Mouse (Mus musculus) C2C12 (cell line): Measurements from ENCODE around the gene Prm1. TPM values are rescaled to one million over a fixed set of nuclear protein-coding genes. Genes with fewer than 3 reads are reported as not detected.
A peak's percentile ranks its signal among the peaks of the same experiment; 100 is the strongest.

Experiments
- H3K27me3 ChIP-seq: one replicate; pipeline ENCODE4 v1.6.1; 2011; ENCODE audit not compliant: control insufficient read depth, insufficient read depth, insufficient read length
- H3K36me3 ChIP-seq: one replicate; pipeline ENCODE4 v1.6.1; 2011; ENCODE audit not compliant: control insufficient read depth, insufficient read depth
- H3K4me3 ChIP-seq: one replicate; pipeline ENCODE4 v1.5.1; 2011; ENCODE audit warnings: mild to moderate bottlenecking, control low read depth; ENCODE audit not compliant: poor library complexity, insufficient read depth, severe bottlenecking
- H3K79me2 ChIP-seq: one replicate; pipeline ENCODE4 v1.6.1; 2011; ENCODE audit not compliant: control insufficient read depth, insufficient read depth
- H3K79me3 ChIP-seq: one replicate; pipeline ENCODE4 v1.6.1; 2011; ENCODE audit warnings: low read depth, control low read depth
- H3ac ChIP-seq: one replicate; pipeline ENCODE3; 2011; ENCODE audit warnings: low read depth; ENCODE audit not compliant: control insufficient read depth, insufficient read length
- CEBPB ChIP-seq: IDR thresholded peaks from one replicate; pipeline ENCODE4 v1.6.1; 2011; ENCODE audit warnings: low read depth, mild to moderate bottlenecking, control low read depth, moderate library complexity
- CTCF ChIP-seq: IDR thresholded peaks from one replicate; pipeline ENCODE4 v1.5.1; 2011; ENCODE audit not compliant: control insufficient read depth, insufficient read depth, insufficient read length
- FOSL1 ChIP-seq: IDR thresholded peaks from one replicate; pipeline ENCODE4 v1.8.0; 2011; ENCODE audit warnings: mild to moderate bottlenecking, low read length; ENCODE audit not compliant: poor library complexity, insufficient read depth, severe bottlenecking
- MAX ChIP-seq: IDR thresholded peaks from one replicate; pipeline ENCODE4 v1.6.1; 2011; ENCODE audit warnings: mild to moderate bottlenecking, control low read depth
- MYOD1 ChIP-seq: IDR thresholded peaks from one replicate; pipeline ENCODE4 v1.6.1; 2011; ENCODE audit warnings: low read depth; ENCODE audit not compliant: control insufficient read depth, insufficient read length
- MYOG ChIP-seq: IDR thresholded peaks from one replicate; pipeline ENCODE4 v1.6.1; 2011; ENCODE audit not compliant: control insufficient read depth, insufficient read length; ENCODE audit errors: extremely low read depth
- USF1 ChIP-seq: IDR thresholded peaks from one replicate; pipeline ENCODE4 v1.6.1; 2011; ENCODE audit warnings: low read depth, mild to moderate bottlenecking, control low read depth, moderate library complexity
- polyA plus RNA-seq: library from polyadenylated mRNA; unstranded; fragments of >200 nt; fragmentation: generic; extraction: Trizol; gene quantifications from one replicate; pipeline ENCODE4 v1.2.1, GENCODE M21; 2012; ENCODE audit warnings: missing spikeins

The Prm1 gene
- polyA plus RNA-seq, 1 experiment, result not detected

- no peak overlapping the region for H3ac ChIP-seq
- no peak overlapping the region for H3K4me3 ChIP-seq
- TF ChIP-seq CTCF, result no peak
- TF ChIP-seq MAX, result no peak
- no peak for TF ChIP-seq FOSL1
- no peak for TF ChIP-seq USF1
- TF ChIP-seq CEBPB, result no peak
- no peak for TF ChIP-seq MYOG
- no peak for TF ChIP-seq MYOD1
- no peaks in the 10 kb centered on the region for H3K27me3 ChIP-seq
- peaks cover 4% of the 10 kb centered on the region for H3K79me2 ChIP-seq
- H3K79me3 ChIP-seq, result no peaks in the 10 kb centered on the region
- H3K36me3 ChIP-seq, result no peaks in the 10 kb centered on the region
These were observed 28.0 kb downstream of the Prm1 start for GRCm38 (mm10) chr16:10777579-10778160.

DNA sequence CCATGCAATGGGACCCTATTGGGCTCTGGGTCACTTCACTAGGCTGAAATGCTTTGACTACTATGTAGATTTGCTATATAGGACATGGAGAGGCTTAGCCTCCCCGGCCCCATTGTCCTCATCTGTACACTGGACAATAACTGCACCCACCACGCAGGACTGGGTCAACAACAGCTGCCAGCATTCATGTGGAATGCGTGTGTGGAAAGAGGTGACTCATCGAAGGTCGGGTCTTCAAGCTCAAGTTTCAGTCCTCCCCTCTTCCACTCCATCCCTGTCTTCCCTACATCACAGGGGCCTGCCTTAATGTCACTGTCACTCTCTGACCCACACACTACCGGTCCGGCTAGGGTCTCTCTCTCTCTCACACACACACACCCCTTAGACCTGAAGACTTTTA is 29.3 kb downstream of the Prm1 start:
- Histone ChIP-seq H3K4me3 (no peak overlapping the region), H3K79me2 (no peaks in the 10 kb centered on the region), H3K79me3 (no peaks in the 10 kb centered on the region), H3ac (no peak overlapping the region), H3K27me3 (no peaks in the 10 kb centered on the region), H3K36me3 (no peaks in the 10 kb centered on the region)
- TF ChIP-seq MAX (no peak), MYOD1 (peak; percentile 96), CEBPB (peak; percentile 67), FOSL1 (peak; percentile 95)

GRCm38 (mm10) chr16:10774726-10775125 is 30.9 kb downstream of the Prm1 start:
- Histone ChIP-seq H3K79me3 (no peaks in the 10 kb centered on the region), H3K27me3 (no peaks in the 10 kb centered on the region), H3K4me3 (no peak overlapping the region), H3K36me3 (no peaks in the 10 kb centered on the region), H3ac (no peak overlapping the region), H3K79me2 (no peaks in the 10 kb centered on the region)
- no peak for TF ChIP-seq FOSL1
- no peak for TF ChIP-seq MYOD1
- no peak for TF ChIP-seq CEBPB
- TF ChIP-seq CTCF, result no peak
- no peak for TF ChIP-seq USF1
- no peak for TF ChIP-seq MAX
- TF ChIP-seq MYOG, result no peak

DNA sequence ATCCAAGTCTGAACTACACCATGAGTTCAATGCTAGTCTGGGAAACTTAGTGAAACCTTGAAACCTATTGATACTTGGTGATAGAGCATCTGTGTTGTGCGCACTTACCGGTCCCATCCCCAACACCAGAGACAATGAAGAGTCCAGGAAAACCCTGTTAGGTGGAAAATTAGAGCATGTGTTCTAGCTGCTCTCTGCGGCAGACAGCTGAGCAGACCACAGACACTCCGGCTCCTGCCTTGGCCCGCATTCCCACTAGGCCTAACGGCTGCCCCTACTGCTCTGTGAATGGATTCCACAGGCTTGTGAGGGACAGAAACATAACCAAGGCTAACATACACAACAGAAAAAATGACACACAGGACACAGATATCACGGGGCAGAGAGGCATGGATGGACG is 32.1 kb downstream of the Prm1 start:
- H3K4me3 ChIP-seq, result no peak overlapping the region
- no peak overlapping the region for H3ac ChIP-seq
- no peaks in the 10 kb centered on the region for H3K36me3 ChIP-seq
- no peaks in the 10 kb centered on the region for H3K27me3 ChIP-seq
- H3K79me2 ChIP-seq, result no peaks in the 10 kb centered on the region
- no peak for TF ChIP-seq FOSL1
- H3K79me3 ChIP-seq, result no peaks in the 10 kb centered on the region

DNA sequence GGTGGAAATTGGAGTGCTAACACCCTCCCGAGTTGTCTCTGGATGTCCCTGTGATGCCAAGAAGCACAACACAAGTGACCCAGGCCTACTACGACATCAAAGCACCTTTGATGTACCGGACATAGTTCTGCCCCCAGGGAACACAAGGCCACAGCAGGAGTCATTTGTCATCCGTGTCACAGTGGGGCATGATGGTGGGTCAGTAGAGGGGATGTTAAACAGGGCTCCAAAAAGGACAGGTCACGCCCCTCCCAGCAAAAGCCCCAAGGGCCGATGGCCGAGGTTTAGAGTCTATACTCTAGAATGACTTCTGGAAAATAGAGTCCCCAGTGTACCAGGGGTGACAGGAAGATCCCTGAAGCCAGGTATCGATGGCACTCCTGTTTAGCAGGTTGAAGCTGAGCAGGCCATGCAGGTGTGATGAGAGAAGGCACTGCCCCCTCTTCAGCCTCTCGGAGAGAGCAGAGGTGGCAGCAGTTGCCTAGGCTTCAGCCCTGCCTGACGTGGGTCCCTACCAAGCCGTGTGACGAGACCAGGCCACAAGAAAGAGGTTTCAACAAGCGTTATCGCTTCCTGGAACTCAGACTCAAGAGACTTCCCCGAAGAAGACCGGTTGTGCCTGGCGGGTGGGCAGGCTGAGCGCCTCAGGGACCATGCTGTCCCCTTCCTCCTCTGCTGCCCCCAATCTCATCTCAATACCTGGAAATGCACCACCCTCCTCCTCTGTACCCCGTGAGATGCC is 33.7 kb downstream of the Prm1 start:
- Histone ChIP-seq H3K36me3 (no peaks in the 10 kb centered on the region), H3K27me3 (no peaks in the 10 kb centered on the region), H3K79me2 (no peaks in the 10 kb centered on the region), H3ac (no peak overlapping the region), H3K4me3 (no peak overlapping the region), H3K79me3 (no peaks in the 10 kb centered on the region)
- no peak for TF ChIP-seq MAX
- no peak for TF ChIP-seq USF1
- no peak for TF ChIP-seq CTCF
- TF ChIP-seq CEBPB, result no peak
